Mouse (Mus musculus) CH12.LX (cell line): ENCODE measurements around the gene Gse1. TPM values are rescaled to one million over a fixed set of nuclear protein-coding genes. Genes with fewer than 3 reads are reported as not detected.

Experiments
- DNase-seq: peaks from one replicate; pipeline ENCODE4 v3.0.0-alpha.2; 2013; ENCODE audit errors: extremely low read depth
- H3K27ac ChIP-seq: 2 replicates; pipeline ENCODE4 v1.5.1; 2012; ENCODE audit warnings: low read depth, mild to moderate bottlenecking, control low read depth, moderate library complexity; ENCODE audit not compliant: insufficient read depth
- H3K27me3 ChIP-seq: replicated peaks from 2 replicates; pipeline ENCODE3; 2012; ENCODE audit warnings: inconsistent platforms
- H3K36me3 ChIP-seq, 2 experiments: replicated peaks in 1 of 2; 2 replicates each; pipeline versions ENCODE3 to v1.6.1; 2012; ENCODE audit warnings: inconsistent platforms in 1 of 2, low read length in 1 of 2, mild to moderate bottlenecking in 1 of 2, mixed read lengths in 1 of 2, moderate library complexity in 1 of 2; ENCODE audit not compliant: control insufficient read depth in 1 of 2, insufficient read depth in 1 of 2
- H3K4me1 ChIP-seq, 2 experiments: 2 replicates each; pipeline ENCODE4 v1.6.1; 2012; ENCODE audit warnings: inconsistent platforms in 1 of 2, moderate library complexity in 1 of 2; ENCODE audit not compliant: insufficient read depth in 2 of 2, control insufficient read depth in 1 of 2
- H3K4me2 ChIP-seq: 2 replicates; pipeline ENCODE4 v1.6.1; 2012; ENCODE audit warnings: low read depth, mild to moderate bottlenecking, control low read depth; ENCODE audit not compliant: poor library complexity, insufficient read depth, severe bottlenecking
- H3K4me3 ChIP-seq, 3 experiments: fragments of 150-350 bp in 1 of 3; sonication (generic) in 1 of 3; replicated peaks in 1 of 3; 2 replicates each; pipeline versions ENCODE3 to v1.5.1; 2011 to 2012; ENCODE audit warnings: low read depth in 2 of 3, low read length in 2 of 3, mild to moderate bottlenecking in 2 of 3, moderate library complexity in 2 of 3, control low read depth in 1 of 3, improper control_type of control experiment in 1 of 3, inconsistent platforms in 1 of 3, mixed read lengths in 1 of 3; ENCODE audit not compliant: poor library complexity in 1 of 3
- H3K79me2 ChIP-seq: replicated peaks from 2 replicates; pipeline ENCODE4 v1.6.1; 2012; ENCODE audit warnings: mild to moderate bottlenecking, moderate library complexity; ENCODE audit not compliant: control insufficient read depth, poor library complexity, insufficient read depth, severe bottlenecking; ENCODE audit errors: extremely low read depth
- H3K9ac ChIP-seq: 2 replicates; pipeline ENCODE4 v1.6.1; 2012; ENCODE audit warnings: low read depth, mild to moderate bottlenecking, control low read depth, moderate library complexity; ENCODE audit not compliant: insufficient read depth
- H3K9me3 ChIP-seq: replicated peaks from 2 replicates; pipeline ENCODE3; 2012; ENCODE audit warnings: low read length, inconsistent platforms, mixed read lengths
- CHD1 ChIP-seq: IDR thresholded peaks from 2 replicates; pipeline ENCODE4 v1.6.1; 2012; ENCODE audit warnings: low read depth, low read length, improper control_type of control experiment, inconsistent platforms
- E2F4 ChIP-seq: IDR thresholded peaks from 2 replicates; pipeline ENCODE4 v1.6.1; 2011; ENCODE audit warnings: low read depth, low read length, improper control_type of control experiment; ENCODE audit not compliant: insufficient replicate concordance
- GABPA ChIP-seq: IDR thresholded peaks from 2 replicates; pipeline ENCODE4 v1.6.1; 2012; ENCODE audit warnings: low read depth, low read length, improper control_type of control experiment, inconsistent platforms; ENCODE audit not compliant: insufficient replicate concordance
- HCFC1 ChIP-seq: IDR thresholded peaks from 2 replicates; pipeline ENCODE4 v1.6.1; 2012; ENCODE audit warnings: low read depth, mild to moderate bottlenecking, inconsistent platforms, low read length, improper control_type of control experiment
- JUND ChIP-seq: conservative IDR thresholded peaks from 2 replicates; pipeline ENCODE4 v1.6.1; 2011; ENCODE audit warnings: low read depth, low read length, improper control_type of control experiment
- KAT2A ChIP-seq: IDR thresholded peaks from 2 replicates; pipeline ENCODE4 v1.6.1; 2012; ENCODE audit warnings: low read length, improper control_type of control experiment, inconsistent platforms; ENCODE audit not compliant: insufficient replicate concordance
- MAFK ChIP-seq: IDR thresholded peaks from 2 replicates; pipeline ENCODE4 v1.6.1; 2011; ENCODE audit warnings: low read length, improper control_type of control experiment; ENCODE audit not compliant: insufficient replicate concordance
- MAX ChIP-seq: IDR thresholded peaks from 2 replicates; pipeline ENCODE4 v1.6.1; 2011; ENCODE audit warnings: low read length, improper control_type of control experiment
- MEF2A ChIP-seq: IDR thresholded peaks from 2 replicates; pipeline ENCODE4 v1.6.1; 2014; ENCODE audit warnings: low read depth, mild to moderate bottlenecking, inconsistent platforms, low read length, improper control_type of control experiment, borderline replicate concordance
- PAX5 ChIP-seq: IDR thresholded peaks from 2 replicates; pipeline ENCODE4 v1.6.1; 2012; ENCODE audit warnings: low read length, inconsistent platforms, mixed read lengths
- POLR2AphosphoS2 ChIP-seq: IDR thresholded peaks from 2 replicates; pipeline ENCODE4 v1.6.1; 2011; ENCODE audit warnings: low read depth, low read length, improper control_type of control experiment
- RCOR1 ChIP-seq: conservative IDR thresholded peaks from 2 replicates; pipeline ENCODE4 v1.6.1; 2012; ENCODE audit warnings: low read depth, mild to moderate bottlenecking, inconsistent platforms, low read length, improper control_type of control experiment
- SIN3A ChIP-seq: IDR thresholded peaks from 2 replicates; pipeline ENCODE4 v1.6.1; 2012; ENCODE audit warnings: low read length, improper control_type of control experiment, inconsistent platforms
- TCF12 ChIP-seq: IDR thresholded peaks from 2 replicates; pipeline ENCODE4 v1.6.1; 2014; ENCODE audit warnings: low read depth, mild to moderate bottlenecking, inconsistent platforms, low read length, improper control_type of control experiment
- UBTF ChIP-seq: IDR thresholded peaks from 2 replicates; pipeline ENCODE4 v1.6.1; 2012; ENCODE audit warnings: low read depth, mild to moderate bottlenecking, inconsistent platforms, low read length, improper control_type of control experiment, moderate library complexity
- USF1 ChIP-seq: IDR thresholded peaks from 2 replicates; pipeline ENCODE4 v1.6.1; 2014; ENCODE audit warnings: low read depth, mild to moderate bottlenecking, inconsistent platforms, low read length, improper control_type of control experiment
- USF2 ChIP-seq: conservative IDR thresholded peaks from 2 replicates; pipeline ENCODE4 v1.6.1; 2011; ENCODE audit warnings: low read depth, low read length, improper control_type of control experiment
- ZMIZ1 ChIP-seq: IDR thresholded peaks from 2 replicates; pipeline ENCODE4 v1.6.1; 2012; ENCODE audit warnings: low read depth, mild to moderate bottlenecking, inconsistent platforms, low read length, improper control_type of control experiment
- dilution Hi-C: fragments of 300-500 bp; cut with MboI; formaldehyde crosslinking; loops from 2 replicates; pipeline ENCODE4 v1.14.3; 2020; ENCODE audit warnings: low sequenced_read_pairs; ENCODE audit not compliant: extremely low pct_unique_long_range_greater_than_20kb, extremely low pct_ligation_motif_present
- in situ Hi-C: fragments of 300-500 bp; cut with MboI; formaldehyde crosslinking; loops from 3 replicates; pipeline ENCODE4 v1.14.3; 2019; ENCODE audit warnings: low sequenced_read_pairs, low pct_ligation_motif_present, low pct_unique_long_range_greater_than_20kb, mixed read lengths
- polyA plus RNA-seq: library from polyadenylated mRNA; unstranded; fragments of >175 nt; gene quantifications from 2 replicates; pipeline ENCODE4 v1.2.1, GENCODE M21; 2012; ENCODE audit warnings: low read depth; ENCODE audit not compliant: insufficient read length
- total RNA-seq, 2 experiments: library from RNA; depleted of rRNA; stranded (reverse); fragments of 300-350 nt in 1 of 2; fragments of >200 nt in 1 of 2; gene quantifications; 2 replicates each; pipeline ENCODE4 v1.2.3; 2012 to 2014

Gene Gse1
- total and polyA plus RNA-seq, 3 experiments: 1.3 to 9.8 (median 8.5) TPM

- peaks cover 11% of the 10 kb centered on the region for H3K27me3 ChIP-seq
- no peak overlapping the region for H3K27ac ChIP-seq
- H3K4me2 ChIP-seq: no peak overlapping the region
- no peak overlapping the region for H3K4me3 ChIP-seq
- TF ChIP-seq SIN3A (no peak), CHD1 (no peak), USF2 (no peak), ZMIZ1 (no peak), HCFC1 (no peak)
- no peak overlapping the region for H3K9ac ChIP-seq
- in situ Hi-C loops: no loop called here
- no peaks in the 10 kb centered on the region for H3K9me3 ChIP-seq
- H3K79me2 ChIP-seq: no peaks in the 10 kb centered on the region
- no peak for DNase-seq
- dilution Hi-C loops: no loop called here
- H3K4me1 ChIP-seq: peaks cover 3 to 16% of the 10 kb centered on the region in 2 experiments; a peak in 3 of 4 replicates
- no peaks in the 10 kb centered on the region for H3K36me3 ChIP-seq
These were observed 81.8 kb downstream of the Gse1 start for GRCm38 (mm10) chr8:120310063-120310462.

- no peaks in the 10 kb centered on the region for H3K36me3 ChIP-seq
- dilution Hi-C loops: no loop called here
- DNase-seq: no peak
- no peak overlapping the region for H3K4me2 ChIP-seq
- H3K79me2 ChIP-seq: no peaks in the 10 kb centered on the region
- H3K27ac ChIP-seq: no peak overlapping the region
- no peaks in the 10 kb centered on the region for H3K9me3 ChIP-seq
- peaks cover 11% of the 10 kb centered on the region for H3K27me3 ChIP-seq
- H3K4me3 ChIP-seq: no peak overlapping the region
- in situ Hi-C loops: no loop called here
- peaks cover 3 to 16% of the 10 kb centered on the region in 2 experiments; a peak in 3 of 4 replicates for H3K4me1 ChIP-seq
- no peak overlapping the region for H3K9ac ChIP-seq
- TF ChIP-seq USF2 (no peak), RCOR1 (no peak), POLR2AphosphoS2 (no peak), MAFK (no peak), USF1 (no peak), GABPA (no peak), MAX (no peak), PAX5 (no peak), KAT2A (no peak), TCF12 (no peak), MEF2A (no peak), E2F4 (no peak), JUND (no peak), UBTF (no peak)
These were observed 84.2 kb downstream of the Gse1 start for GRCm38 (mm10) chr8:120312452-120312851.
